Mouse (Mus musculus): Measurements from ENCODE around the gene Npvf.

DNA sequence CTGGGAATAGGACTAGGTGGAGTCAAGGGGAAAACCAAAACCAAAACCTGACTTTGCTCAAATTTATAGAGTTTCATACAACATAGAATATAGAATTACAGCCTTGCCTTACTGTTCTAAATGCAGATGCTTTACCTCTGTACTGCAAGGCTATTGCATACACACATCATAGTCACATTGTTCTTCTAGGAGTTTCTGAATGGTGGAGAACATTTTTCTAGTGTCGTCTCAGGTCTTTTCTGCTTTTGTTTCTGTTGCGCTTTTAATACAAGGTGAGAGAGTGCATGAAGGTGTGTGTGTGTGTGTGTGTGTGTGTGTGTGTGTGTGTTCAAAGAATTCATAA is 25.2 kb upstream of the Npvf start:
- TF ChIP-seq CTCF (conservative IDR thresholded peaks at IDR 0.05; ENCODE audit: low read length) (no peak), POU5F1 (IDR thresholded peaks at IDR 0.05; ENCODE audit: borderline replicate concordance, low read length) (no peak)

All from E14TG2a.4 (cell line).